In the genomic region with DNA sequence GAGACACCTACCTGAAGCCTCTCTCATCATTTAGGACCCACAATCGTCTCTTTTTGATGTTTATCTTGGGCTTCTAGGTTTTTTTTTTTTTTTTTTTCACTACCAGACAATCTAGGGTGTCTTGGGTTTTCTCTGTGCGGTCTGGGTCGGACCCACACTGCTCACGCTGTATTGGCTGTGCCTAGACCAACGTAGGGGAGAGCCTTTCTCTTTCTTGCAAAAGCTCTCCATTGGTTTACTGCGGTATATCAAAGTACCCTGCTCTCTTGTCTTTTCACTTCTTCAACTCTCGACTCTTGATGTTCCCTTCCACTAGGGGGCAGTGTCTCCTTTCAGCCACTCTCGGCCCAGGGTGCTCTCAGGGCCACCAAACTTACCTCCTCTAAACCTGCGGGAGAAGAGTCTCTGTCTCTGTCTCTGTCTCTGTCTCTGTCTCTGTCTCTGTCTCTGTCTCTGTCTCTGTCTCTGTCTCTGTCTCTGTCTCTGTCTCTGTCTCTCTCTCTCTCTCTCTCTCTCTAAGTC, we compare ENCODE assay signal across 8 mouse cellular contexts. TPM values are rescaled to one million over a fixed set of nuclear protein-coding genes. Genes with fewer than 3 reads are reported as not detected.
DNase-seq lines count a peak whose midpoint lies in the region; ATAC-seq and TF ChIP-seq lines count a peak whose summit lies in the region.

No protein-coding gene starts in this region.

- no peaks in the 10 kb centered on the region for H3K27me3 ChIP-seq in hindbrain, embryonic 14.5 days (ENCODE audit: control insufficient read depth, insufficient read depth, low read length)
- H3K27me3 ChIP-seq in hindbrain, embryonic 13.5 days = no peaks in the 10 kb centered on the region
- peaks cover 16% of the 10 kb centered on the region; the same call in 1 of the 2 replicates for H3K27me3 ChIP-seq in embryonic facial prominence, embryonic 10.5 days (replicated peaks; ENCODE audit: low read depth, poor library complexity, severe bottlenecking)
- no peaks in the 10 kb centered on the region for H3K27me3 ChIP-seq in spleen, adult 2 months (ENCODE audit: control insufficient read depth, insufficient read depth, low read length)

- peak; percentile 75; the same call in 1 of the 2 replicates for TF ChIP-seq CTCF in spleen, adult 2 months (IDR thresholded peaks at IDR 0.05; ENCODE audit: extremely low read depth, insufficient read depth, insufficient read length, insufficient replicate concordance)

- 0 out of 2 replicates have a peak, but pooled peaks cover 4% of the 10 kb centered on the region for H3K4me1 ChIP-seq in hindbrain, embryonic 14.5 days (replicated peaks; ENCODE audit: control insufficient read depth, insufficient read depth, low read length)
- H3K4me1 ChIP-seq in hindbrain, embryonic 13.5 days (replicated peaks) = 0 out of 2 replicates have a peak, but pooled peaks cover 13% of the 10 kb centered on the region
- H3K4me1 ChIP-seq in embryonic facial prominence, embryonic 10.5 days = no peaks in the 10 kb centered on the region; the same call in 1 of the 2 replicates
- no peaks in the 10 kb centered on the region for H3K4me1 ChIP-seq in spleen, adult 2 months (ENCODE audit: control insufficient read depth, insufficient read depth, insufficient read length)

- TF ChIP-seq POLR2A in spleen, adult 2 months (IDR thresholded peaks at IDR 0.05; ENCODE audit: low read depth, low read length) = no peak

- H3K27ac ChIP-seq in hindbrain, embryonic 14.5 days = no peak overlapping the region
- H3K27ac ChIP-seq in hindbrain, embryonic 13.5 days = no peak overlapping the region
- no peak overlapping the region for H3K27ac ChIP-seq in embryonic facial prominence, embryonic 10.5 days (replicated peaks)
- no peak overlapping the region for H3K27ac ChIP-seq in spleen, adult 2 months (ENCODE audit: insufficient read depth, low read length)

- no peaks in the 10 kb centered on the region for H3K9me3 ChIP-seq in hindbrain, embryonic 14.5 days (ENCODE audit: control insufficient read depth, low read length)
- 0 out of 2 replicates have a peak, but pooled peaks cover 3% of the 10 kb centered on the region for H3K9me3 ChIP-seq in hindbrain, embryonic 13.5 days
- H3K9me3 ChIP-seq in embryonic facial prominence, embryonic 10.5 days = no peaks in the 10 kb centered on the region

- H3K4me2 ChIP-seq in hindbrain, embryonic 14.5 days (replicated peaks) = no peak overlapping the region
- H3K4me2 ChIP-seq in hindbrain, embryonic 13.5 days = no peak overlapping the region

- WGBS in hindbrain, embryonic 14.5 days = 21% methylated on average over 9 of the region's 9 CpGs
- 24% methylated on average over 9 of the region's 9 CpGs for WGBS in hindbrain, embryonic 13.5 days
- 21% methylated on average over 9 of the region's 9 CpGs for WGBS in embryonic facial prominence, embryonic 10.5 days
- 14% methylated on average over 9 of the region's 9 CpGs for WGBS in spleen, adult 2 months

- no peak overlapping the region for H3K4me3 ChIP-seq in hindbrain, embryonic 14.5 days (replicated peaks; ENCODE audit: low read length)
- no peak overlapping the region for H3K4me3 ChIP-seq in hindbrain, embryonic 13.5 days
- H3K4me3 ChIP-seq in embryonic facial prominence, embryonic 10.5 days = no peak overlapping the region
- no peak overlapping the region for H3K4me3 ChIP-seq in spleen, adult 2 months (ENCODE audit: extremely low read depth, insufficient read depth, insufficient read length)

- ATAC-seq in hindbrain, embryonic 14.5 days (ENCODE audit: low FRiP score) = no peak
- ATAC-seq in hindbrain, embryonic 13.5 days (ENCODE audit: low FRiP score) = no peak
- peak; percentile 73 to 80; a peak in 3 of 4 replicates for ATAC-seq in hematopoietic stem cell, adult 5-6 weeks (replicated peaks in 1 of 2; ENCODE audit: insufficient read depth in 1 of 2, low FRiP score in 2 of 2, low TSS enrichment in 1 of 2, low read depth in 1 of 2, poor library complexity in 2 of 2, severe bottlenecking in 2 of 2)
- peak; percentile 91 for ATAC-seq in megakaryocyte-erythroid progenitor cell, adult 5-6 weeks (replicated peaks; ENCODE audit: low FRiP score, low TSS enrichment, poor library complexity, severe bottlenecking)

- peak; percentile 64 for DNase-seq in hindbrain, embryonic 14.5 days (ENCODE audit: low spot score)
- peak; percentile 61 for DNase-seq in adrenal gland, postnatal 25 days
- peak; percentile 74 for DNase-seq in embryonic facial prominence, embryonic 10.5 days (ENCODE audit: low spot score)
- DNase-seq in layer of hippocampus, postnatal 14 days (ENCODE audit: low spot score in 2 of 2) = peak; percentile 52 to 75
- DNase-seq in spleen, adult 2 months (ENCODE audit: low read depth in 1 of 2, low spot score in 2 of 2) = peak; percentile 39 to 59

- H3K9ac ChIP-seq in hindbrain, embryonic 14.5 days = no peak overlapping the region
- no peak overlapping the region for H3K9ac ChIP-seq in hindbrain, embryonic 13.5 days

- H3K36me3 ChIP-seq in hindbrain, embryonic 14.5 days (replicated peaks; ENCODE audit: control insufficient read depth, insufficient read depth) = no peaks in the 10 kb centered on the region
- H3K36me3 ChIP-seq in hindbrain, embryonic 13.5 days = no peaks in the 10 kb centered on the region
- no peaks in the 10 kb centered on the region for H3K36me3 ChIP-seq in embryonic facial prominence, embryonic 10.5 days (replicated peaks)
- H3K36me3 ChIP-seq in spleen, adult 2 months (ENCODE audit: control insufficient read depth, insufficient read depth, low read length) = no peaks in the 10 kb centered on the region

RNA-seq across cellular contexts. Expression of gene Npl, which starts 9.3 kb away (rescaled TPM):
- 15.8 and 16.8 TPM in 2 replicates for polyA plus RNA-seq in hindbrain, embryonic 14.5 days (2014; fragmentation: Nextera tagmentation; extraction: Ambion mirVana)
- 14.0 and 14.4 TPM in 2 replicates for polyA plus RNA-seq in hindbrain, embryonic 13.5 days (2015; fragmentation: Nextera tagmentation; extraction: Ambion mirVana)
- 11.3 and 12.7 TPM in 2 replicates for total RNA-seq in adrenal gland, postnatal 25 days (2021)
- polyA plus RNA-seq in embryonic facial prominence, embryonic 10.5 days (2016; fragmentation: Nextera tagmentation; extraction: Ambion mirVana) = 6.7 and 7.8 TPM in 2 replicates
- 17.2 and 26.1 TPM in 2 replicates for total RNA-seq in hematopoietic stem cell, adult 5-6 weeks (2017)
- 1 to 10 TPM; 6.0 to 6.4 TPM for total RNA-seq in layer of hippocampus, postnatal 14 days (2021)
- 2.1 and 4.5 TPM in 2 replicates for total RNA-seq in megakaryocyte-erythroid progenitor cell, adult 5-6 weeks (2014; fragmentation: Nextera tagmentation)
- total RNA-seq in megakaryocyte-erythroid progenitor cell, adult 5-6 weeks (2017) = 3.4 and 7.2 TPM in 2 replicates
- polyA plus RNA-seq in spleen, adult 2 months (2012; rRNA removed) = 1.4 and 1.9 TPM in 2 replicates

Comparison
In these comparisons a context has a peak if more than half of its experiments do, and no peak if none do; other contexts are left out.
1. ATAC-seq: peak in hematopoietic stem cell, adult 5-6 weeks (2 of 2) and megakaryocyte-erythroid progenitor cell, adult 5-6 weeks (single experiment); none in hindbrain, embryonic 14.5 days (single experiment) and hindbrain, embryonic 13.5 days (single experiment).
2. Peak in every context shown above with its lines, with median percentiles within 50 percentile points of each other: DNase-seq.